ENCODE assay signal across 9 mouse cellular contexts in the genomic region with DNA sequence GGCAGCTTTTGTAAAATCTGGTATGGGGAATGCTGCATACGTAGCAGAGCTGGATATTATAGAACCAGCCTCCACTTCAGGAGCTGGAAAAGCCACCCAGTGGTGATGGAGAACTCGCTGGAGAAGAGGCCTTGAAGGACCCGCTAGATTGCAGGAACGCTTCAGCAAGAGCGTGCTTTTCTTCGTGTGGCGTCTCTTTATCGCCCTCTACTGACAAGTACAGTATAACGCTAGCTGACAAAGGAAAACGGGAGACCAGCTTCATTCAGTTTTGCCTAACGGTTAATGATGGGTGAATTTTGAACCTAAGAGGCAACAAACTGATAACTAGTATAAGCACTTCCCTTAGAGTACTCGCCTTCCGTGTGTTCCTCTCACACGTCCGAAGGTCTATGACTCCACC. TPM values are rescaled to one million over a fixed set of nuclear protein-coding genes. Genes with fewer than 3 reads are reported as not detected.
DNase-seq lines count a peak whose midpoint lies in the region; ATAC-seq and TF ChIP-seq lines count a peak whose summit lies in the region.
"Had no signal": no experiment of that assay in that cellular context is flagged by ENCODE, and none has a peak within 500 bp of the region (broad histone marks: within the 10 kb centered on the region; RNA-seq: fewer than 3 reads in every experiment).

No protein-coding gene starts in this region.

- no peaks in the 10 kb centered on the region for H3K9me3 ChIP-seq in intestine, postnatal 0 days (ENCODE audit: control insufficient read depth)

- DNase-seq in testis, postnatal 10 days (ENCODE audit: low spot score): no peak
- peak; percentile 43 for DNase-seq in cerebellum, adult 8-10 months
- DNase-seq in frontal cortex, postnatal 14 days (ENCODE audit: low spot score in 2 of 2): peak; percentile 32 to 34
- DNase-seq in left cerebral cortex, postnatal 4 days: peak; percentile 41
- peak; percentile 63 for DNase-seq in neural tube, embryonic 10.5 days (ENCODE audit: extremely low spot score, low spot score)
- DNase-seq in thymus, postnatal 4 days: peak; percentile 32

- H3K4me2 ChIP-seq in intestine, postnatal 0 days (replicated peaks; ENCODE audit: low read depth): no peak overlapping the region

- intact Hi-C loops in left cerebral cortex, postnatal 4 days (cut with DNase I): loop anchor here (10.0 kb wide), 2 partner anchors 55 to 385 kb away; a partner anchor contains a TSS

- TF ChIP-seq POLR2A in testis, adult 2 months (IDR thresholded peaks at IDR 0.05; ENCODE audit: control insufficient read depth, low read depth, low read length): no peak

- H3K4me3 ChIP-seq in testis, adult 2 months (ENCODE audit: control insufficient read depth, low read depth, low read length): no peak overlapping the region
- no peak overlapping the region for H3K4me3 ChIP-seq in intestine, postnatal 0 days (ENCODE audit: low read depth, low read length)
- H3K4me3 ChIP-seq: erythroblast, embryonic 14.5 days had no signal

- ATAC-seq in intestine, postnatal 0 days: no peak

- no peaks in the 10 kb centered on the region for H3K36me3 ChIP-seq in testis, adult 2 months (ENCODE audit: control insufficient read depth, insufficient read depth, low read length)
- no peaks in the 10 kb centered on the region for H3K36me3 ChIP-seq in intestine, postnatal 0 days (ENCODE audit: control insufficient read depth, insufficient read depth)

- no peaks in the 10 kb centered on the region for H3K4me1 ChIP-seq in testis, adult 2 months (ENCODE audit: control insufficient read depth, insufficient read depth, low read length)
- no peaks in the 10 kb centered on the region for H3K4me1 ChIP-seq in intestine, postnatal 0 days (replicated peaks; ENCODE audit: control insufficient read depth, insufficient read depth, low read length)

- 2% methylated on average over 15 of the region's 15 CpGs for WGBS in intestine, postnatal 0 days

- H3K9ac ChIP-seq in intestine, postnatal 0 days (ENCODE audit: low read depth, low read length): no peak overlapping the region

- H3K27ac ChIP-seq in testis, adult 2 months (ENCODE audit: control insufficient read depth, insufficient read depth, low read depth, low read length): no peak overlapping the region
- H3K27ac ChIP-seq in intestine, postnatal 0 days (ENCODE audit: low read depth, low read length): no peak overlapping the region

- TF ChIP-seq CTCF in testis, adult 2 months (IDR thresholded peaks at IDR 0.05; ENCODE audit: control insufficient read depth, insufficient read depth, insufficient replicate concordance, low read depth, low read length): peak; percentile 44; the same call in 1 of the 2 replicates
- TF ChIP-seq CTCF in intestine, postnatal 0 days (IDR thresholded peaks at IDR 0.05; ENCODE audit: low read depth): peak; percentile 93

- H3K27me3 ChIP-seq in testis, adult 2 months (ENCODE audit: control insufficient read depth, insufficient read depth, low read length): no peaks in the 10 kb centered on the region
- H3K27me3 ChIP-seq in intestine, postnatal 0 days (replicated peaks; ENCODE audit: control insufficient read depth, insufficient read depth, low read length): no peaks in the 10 kb centered on the region

RNA-seq across cellular contexts. Expression of a gene that starts 9.0 kb away (rescaled TPM):
- polyA plus RNA-seq in testis, adult 2 months (2012; rRNA removed): 5.4 and 6.4 TPM in 2 replicates
- polyA plus RNA-seq in intestine, postnatal 0 days (2015; fragmentation: Nextera tagmentation; extraction: Ambion mirVana): 0.73 and 0.86 TPM in 2 replicates
- total RNA-seq in left cerebral cortex, postnatal 4 days (2021): 1 to 10 TPM; 4.7 to 5.4 TPM

RNA-seq across cellular contexts. Expression of a gene that starts 35.6 kb away (rescaled TPM):
- not detected in 2 replicates for polyA plus RNA-seq in testis, adult 2 months (2012; rRNA removed)
- 0.26 and 0.35 TPM in 2 replicates for polyA plus RNA-seq in intestine, postnatal 0 days (2015; fragmentation: Nextera tagmentation; extraction: Ambion mirVana)
- not detected for total RNA-seq in left cerebral cortex, postnatal 4 days (2021)

RNA-seq across cellular contexts. Expression of a gene that starts 58.7 kb away (rescaled TPM):
- polyA plus RNA-seq in testis, adult 2 months (2012; rRNA removed): 3.8 and 4.9 TPM in 2 replicates
- polyA plus RNA-seq in intestine, postnatal 0 days (2015; fragmentation: Nextera tagmentation; extraction: Ambion mirVana): 14.9 and 17.0 TPM in 2 replicates
- total RNA-seq in left cerebral cortex, postnatal 4 days (2021): 10 to 100 TPM; 60.6 to 70.6 TPM
